Comparison of ENCODE assay signal across 10 mouse cellular contexts in the genomic region with DNA sequence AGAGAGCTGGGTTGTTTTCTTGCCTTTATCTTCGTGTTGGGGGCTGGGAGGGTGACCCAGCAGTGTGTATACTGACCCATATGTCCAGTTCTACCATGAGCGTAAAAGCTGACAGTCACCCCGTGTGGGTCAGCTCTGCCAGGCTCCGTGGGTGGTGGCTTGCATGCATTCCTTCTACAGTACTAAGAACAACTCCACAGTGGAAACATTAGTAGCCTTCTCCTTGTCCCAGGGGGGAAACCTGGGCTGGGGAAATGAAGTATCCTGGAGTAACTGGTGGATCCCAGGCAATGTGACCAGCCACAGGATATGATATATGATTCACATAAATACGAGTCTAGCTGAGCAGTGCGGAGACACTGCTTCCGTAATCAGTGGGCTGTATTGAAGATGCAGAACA. TPM values are rescaled to one million over a fixed set of nuclear protein-coding genes. Genes with fewer than 3 reads are reported as not detected.
DNase-seq lines count a peak whose midpoint lies in the region; ATAC-seq and TF ChIP-seq lines count a peak whose summit lies in the region.
"Had no signal": no experiment of that assay in that cellular context is flagged by ENCODE, and none has a peak within 500 bp of the region (broad histone marks: within the 10 kb centered on the region; RNA-seq: fewer than 3 reads in every experiment).

No protein-coding gene starts in this region.

- no peak overlapping the region; the same call in none of the 2 replicates for H3K9ac ChIP-seq in hindbrain, embryonic 12.5 days
- H3K9ac ChIP-seq in midbrain, embryonic 12.5 days (replicated peaks), result peak overlapping the region; percentile 80; the same call in 1 of the 2 replicates

- peaks cover 19% of the 10 kb centered on the region for H3K79me3 ChIP-seq in C2C12 (ENCODE audit: low read depth)

- H3K36me3 ChIP-seq in heart, embryonic 10.5 days, result peaks cover 28% of the 10 kb centered on the region
- H3K36me3 ChIP-seq in C2C12 (ENCODE audit: control insufficient read depth, insufficient read depth), result no peaks in the 10 kb centered on the region
- H3K36me3 ChIP-seq in hindbrain, embryonic 12.5 days, result no peaks in the 10 kb centered on the region
- H3K36me3 ChIP-seq in midbrain, embryonic 12.5 days, result no peaks in the 10 kb centered on the region

- DNase-seq in heart, embryonic 10.5 days (ENCODE audit: low spot score), result no peak
- DNase-seq in heart, adult 11 months, result no peak
- DNase-seq in B cell, adult 2 months, result no peak
- DNase-seq: adrenal gland, adult 2 months; spleen, adult 18-20 months had no signal

- 24% methylated on average over 7 of the region's 7 CpGs for WGBS in heart, embryonic 10.5 days
- 16% methylated on average over 7 of the region's 7 CpGs for WGBS in hindbrain, embryonic 12.5 days
- WGBS in midbrain, embryonic 12.5 days, result 27% methylated on average over 7 of the region's 7 CpGs

- TF ChIP-seq CTCF in C2C12 (IDR thresholded peaks at IDR 0.05; ENCODE audit: control insufficient read depth, insufficient read depth, insufficient read length), result no peak

- H3K27me3 ChIP-seq in heart, embryonic 10.5 days (ENCODE audit: insufficient read depth, poor library complexity, severe bottlenecking), result peaks cover 9% of the 10 kb centered on the region; the same call in 1 of the 2 replicates
- H3K27me3 ChIP-seq in C2C12 (ENCODE audit: control insufficient read depth, insufficient read depth, insufficient read length), result no peaks in the 10 kb centered on the region
- peaks cover 33% of the 10 kb centered on the region for H3K27me3 ChIP-seq in hindbrain, embryonic 12.5 days
- peaks cover 43% of the 10 kb centered on the region for H3K27me3 ChIP-seq in midbrain, embryonic 12.5 days

- peak overlapping the region; percentile 99 for H3K27ac ChIP-seq in heart, embryonic 10.5 days
- no peak overlapping the region for H3K27ac ChIP-seq in hindbrain, embryonic 12.5 days
- H3K27ac ChIP-seq in midbrain, embryonic 12.5 days (replicated peaks), result no peak overlapping the region

- H3K4me1 ChIP-seq in heart, embryonic 10.5 days, result peaks cover 84% of the 10 kb centered on the region
- peaks cover 39% of the 10 kb centered on the region for H3K4me1 ChIP-seq in hindbrain, embryonic 12.5 days
- peaks cover 37% of the 10 kb centered on the region for H3K4me1 ChIP-seq in midbrain, embryonic 12.5 days

- ATAC-seq in hindbrain, embryonic 12.5 days (ENCODE audit: low FRiP score), result no peak
- ATAC-seq in midbrain, embryonic 12.5 days (ENCODE audit: low FRiP score, low read depth), result no peak
- no peak for ATAC-seq in CD4-positive, CD25-positive, alpha-beta regulatory T cell, adult 4 months
- ATAC-seq in inflammation-experienced regulatory T-cells, adult 6 months, result no peak

- no peaks in the 10 kb centered on the region for H3K9me3 ChIP-seq in heart, embryonic 10.5 days
- H3K9me3 ChIP-seq in hindbrain, embryonic 12.5 days (replicated peaks), result no peaks in the 10 kb centered on the region
- no peaks in the 10 kb centered on the region for H3K9me3 ChIP-seq in midbrain, embryonic 12.5 days

- H3K4me3 ChIP-seq in heart, embryonic 10.5 days, result peak overlapping the region; percentile 99
- peak overlapping the region; percentile 78 for H3K4me3 ChIP-seq in C2C12 (ENCODE audit: insufficient read depth, poor library complexity, severe bottlenecking)
- peak overlapping the region; percentile 77 for H3K4me3 ChIP-seq in hindbrain, embryonic 12.5 days
- peak overlapping the region; percentile 79 for H3K4me3 ChIP-seq in midbrain, embryonic 12.5 days

- peak overlapping the region; percentile 97 for H3K4me2 ChIP-seq in hindbrain, embryonic 12.5 days (replicated peaks)
- H3K4me2 ChIP-seq in midbrain, embryonic 12.5 days (replicated peaks), result peak overlapping the region; percentile 97

- H3K79me2 ChIP-seq in C2C12 (ENCODE audit: control insufficient read depth, insufficient read depth), result peaks cover 47% of the 10 kb centered on the region

- H3ac ChIP-seq in C2C12 (ENCODE audit: control insufficient read depth, insufficient read length, low read depth), result peak overlapping the region; percentile 35

TF ChIP-seq in C2C12, 6 proteins besides CTCF, POLR2A, EP300 and RAD21:
- no peak for TF ChIP-seq MAX (IDR thresholded peaks at IDR 0.05)
- no peak for TF ChIP-seq USF1 (IDR thresholded peaks at IDR 0.05; ENCODE audit: low read depth)
- TF ChIP-seq MYOD1 (IDR thresholded peaks at IDR 0.05; ENCODE audit: control insufficient read depth, insufficient read length, low read depth), result no peak
- no peak for TF ChIP-seq FOSL1 (IDR thresholded peaks at IDR 0.05; ENCODE audit: insufficient read depth, low read length, poor library complexity, severe bottlenecking)
- TF ChIP-seq CEBPB (IDR thresholded peaks at IDR 0.05; ENCODE audit: low read depth), result no peak
- no peak for TF ChIP-seq MYOG (IDR thresholded peaks at IDR 0.05; ENCODE audit: control insufficient read depth, extremely low read depth, insufficient read length)

RNA-seq across cellular contexts. Expression of gene Erbb2, which starts 1.5 kb away (rescaled TPM):
- 47.4 and 70.6 TPM in 2 replicates for polyA plus RNA-seq in heart, embryonic 10.5 days (2016; fragmentation: Nextera tagmentation; extraction: Ambion mirVana)
- 15.4 TPM for polyA plus RNA-seq in C2C12 (2012; fragmentation: generic; extraction: Trizol)
- 25.9 and 26.9 TPM in 2 replicates for polyA plus RNA-seq in hindbrain, embryonic 12.5 days (2016; fragmentation: Nextera tagmentation; extraction: Ambion mirVana)
- 14.9 and 17.4 TPM in 2 replicates for polyA plus RNA-seq in midbrain, embryonic 12.5 days (2016; fragmentation: Nextera tagmentation; extraction: Ambion mirVana)
- polyA plus RNA-seq in CD4-positive, CD25-positive, alpha-beta regulatory T cell, adult 4 months (2017; shearing (Covaris generic)), result under 1 TPM; 0.07 to 0.23 TPM
- polyA plus RNA-seq in inflammation-experienced regulatory T-cells, adult 6 months (2017; shearing (Covaris generic)), result under 1 TPM in 2 of 3 experiments, not detected in 1; 0.13 to 0.68 TPM

RNA-seq across cellular contexts. Expression of gene Pgap3, which starts 13.4 kb away (rescaled TPM):
- 15.3 and 21.3 TPM in 2 replicates for polyA plus RNA-seq in heart, embryonic 10.5 days (2016; fragmentation: Nextera tagmentation; extraction: Ambion mirVana)
- 6.3 TPM for polyA plus RNA-seq in C2C12 (2012; fragmentation: generic; extraction: Trizol)
- 9.1 and 10.2 TPM in 2 replicates for polyA plus RNA-seq in hindbrain, embryonic 12.5 days (2016; fragmentation: Nextera tagmentation; extraction: Ambion mirVana)
- 9.0 and 9.3 TPM in 2 replicates for polyA plus RNA-seq in midbrain, embryonic 12.5 days (2016; fragmentation: Nextera tagmentation; extraction: Ambion mirVana)
- 10 to 100 TPM in 1 of 2 experiments, 1 to 10 TPM in 1; 6.7 to 11.6 TPM for polyA plus RNA-seq in CD4-positive, CD25-positive, alpha-beta regulatory T cell, adult 4 months (2017; shearing (Covaris generic))
- 1 to 10 TPM; 7.0 to 8.2 (median 7.2) TPM for polyA plus RNA-seq in inflammation-experienced regulatory T-cells, adult 6 months (2017; shearing (Covaris generic))

RNA-seq across cellular contexts. Expression of gene Mien1, which starts 25.1 kb away (rescaled TPM):
- 98.9 and 103 TPM in 2 replicates for polyA plus RNA-seq in heart, embryonic 10.5 days (2016; fragmentation: Nextera tagmentation; extraction: Ambion mirVana)
- 73.7 TPM for polyA plus RNA-seq in C2C12 (2012; fragmentation: generic; extraction: Trizol)
- polyA plus RNA-seq in hindbrain, embryonic 12.5 days (2016; fragmentation: Nextera tagmentation; extraction: Ambion mirVana), result 158 and 159 TPM in 2 replicates
- 158 and 163 TPM in 2 replicates for polyA plus RNA-seq in midbrain, embryonic 12.5 days (2016; fragmentation: Nextera tagmentation; extraction: Ambion mirVana)
- 100 to 1,000 TPM; 150 to 155 TPM for polyA plus RNA-seq in CD4-positive, CD25-positive, alpha-beta regulatory T cell, adult 4 months (2017; shearing (Covaris generic))
- 100 to 1,000 TPM; 148 to 198 (median 167) TPM for polyA plus RNA-seq in inflammation-experienced regulatory T-cells, adult 6 months (2017; shearing (Covaris generic))

RNA-seq across cellular contexts. Expression of gene Pnmt, which starts 27.5 kb away (rescaled TPM):
- polyA plus RNA-seq in heart, embryonic 10.5 days (2016; fragmentation: Nextera tagmentation; extraction: Ambion mirVana), result 5.0 and 5.1 TPM in 2 replicates
- 0.04 TPM for polyA plus RNA-seq in C2C12 (2012; fragmentation: generic; extraction: Trizol)
- polyA plus RNA-seq in hindbrain, embryonic 12.5 days (2016; fragmentation: Nextera tagmentation; extraction: Ambion mirVana), result 1.0 and 1.1 TPM in 2 replicates
- 0.15 TPM in 1 of 2 replicates, not detected in the other for polyA plus RNA-seq in midbrain, embryonic 12.5 days (2016; fragmentation: Nextera tagmentation; extraction: Ambion mirVana)
- polyA plus RNA-seq in CD4-positive, CD25-positive, alpha-beta regulatory T cell, adult 4 months (2017; shearing (Covaris generic)), result not detected
- not detected for polyA plus RNA-seq in inflammation-experienced regulatory T-cells, adult 6 months (2017; shearing (Covaris generic))

RNA-seq across cellular contexts. Expression of gene Tcap, which starts 30.1 kb away (rescaled TPM):
- 86.0 and 159 TPM in 2 replicates for polyA plus RNA-seq in heart, embryonic 10.5 days (2016; fragmentation: Nextera tagmentation; extraction: Ambion mirVana)
- 0.13 TPM for polyA plus RNA-seq in C2C12 (2012; fragmentation: generic; extraction: Trizol)
- polyA plus RNA-seq in hindbrain, embryonic 12.5 days (2016; fragmentation: Nextera tagmentation; extraction: Ambion mirVana), result 0.31 and 1.7 TPM in 2 replicates
- 0.19 and 0.33 TPM in 2 replicates for polyA plus RNA-seq in midbrain, embryonic 12.5 days (2016; fragmentation: Nextera tagmentation; extraction: Ambion mirVana)
- not detected for polyA plus RNA-seq in CD4-positive, CD25-positive, alpha-beta regulatory T cell, adult 4 months (2017; shearing (Covaris generic))
- not detected for polyA plus RNA-seq in inflammation-experienced regulatory T-cells, adult 6 months (2017; shearing (Covaris generic))
